In the genomic region with DNA sequence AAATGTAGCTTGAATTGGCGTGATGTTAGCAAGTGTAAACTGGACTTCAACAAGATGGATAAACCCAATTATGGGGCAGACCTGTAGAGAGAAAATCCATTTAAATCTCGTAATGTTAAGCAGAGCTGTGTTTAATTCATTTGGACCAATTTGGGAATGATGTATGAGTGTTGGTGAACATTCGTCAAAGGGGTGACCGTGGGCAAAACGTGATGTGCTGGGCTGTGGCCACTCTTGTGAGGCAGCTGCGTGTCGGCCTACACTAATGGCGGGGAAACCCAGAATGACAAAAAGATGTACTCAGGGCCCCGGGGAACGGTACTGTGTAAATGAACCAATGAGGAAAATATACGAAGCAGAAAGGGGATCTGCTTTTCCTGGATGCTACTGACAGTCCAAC, we compare ENCODE assay signal across 18 mouse cellular contexts.
"Had no signal": no experiment of that assay in that cellular context is flagged by ENCODE, and none has a peak within 500 bp of the region (broad histone marks: within the 10 kb centered on the region; RNA-seq: fewer than 3 reads in every experiment).

No protein-coding gene starts in this region.

- H3K27me3 ChIP-seq: midbrain, embryonic 13.5 days; midbrain, embryonic 15.5 days; neural tube, embryonic 13.5 days; neural tube, embryonic 15.5 days had no signal

- H3K4me2 ChIP-seq: lung, embryonic 14.5 days; midbrain, embryonic 11.5 days; midbrain, embryonic 13.5 days; midbrain, embryonic 15.5 days; neural tube, embryonic 13.5 days; neural tube, embryonic 15.5 days had no signal

- ATAC-seq: midbrain, embryonic 13.5 days; midbrain, embryonic 15.5 days had no signal

- H3K27ac ChIP-seq: midbrain, embryonic 13.5 days; neural tube, embryonic 13.5 days; neural tube, embryonic 15.5 days had no signal

- H3K4me3 ChIP-seq: midbrain, embryonic 13.5 days; midbrain, embryonic 15.5 days; myocyte; neural tube, embryonic 13.5 days; neural tube, embryonic 15.5 days had no signal

- H3K9ac ChIP-seq: lung, embryonic 14.5 days; midbrain, embryonic 13.5 days; midbrain, embryonic 15.5 days; neural tube, embryonic 13.5 days; neural tube, embryonic 15.5 days had no signal

- H3K36me3 ChIP-seq: midbrain, embryonic 15.5 days; neural tube, embryonic 13.5 days; neural tube, embryonic 15.5 days had no signal

- H3K9me3 ChIP-seq: midbrain, embryonic 13.5 days; midbrain, embryonic 15.5 days; neural tube, embryonic 13.5 days; neural tube, embryonic 15.5 days had no signal

- DNase-seq: lung, adult 18-20 months; lung, embryonic 14.5 days; lung, postnatal 10 days; lung, postnatal 4 days; retina, postnatal 1 day; right cerebral cortex, adult 18-20 months; right cerebral cortex, postnatal 25 days; right cerebral cortex, postnatal 4 days; spleen, adult 18-20 months; thymus, adult 18-20 months; thymus, postnatal 14 days; thymus, postnatal 36 days had no signal
